Mouse (Mus musculus) retina, adult 2 months (tissue): Measurements from ENCODE around the gene Lcmt2.

Experiments
- DNase-seq: peaks from one replicate; pipeline ENCODE4 v3.0.0-alpha.2; 2012; ENCODE audit warnings: low read depth, low spot score

The Lcmt2 gene

GRCm38 (mm10) chr2:121119260-121119659 lies 21.2 kb downstream of the Lcmt2 start:
- no peak for DNase-seq

- DNase-seq: no peak
Measured at GRCm38 (mm10) chr2:121115418-121115817, 25.0 kb downstream of the Lcmt2 start.

GRCm38 (mm10) chr2:121109695-121110094 lies 30.8 kb downstream of the Lcmt2 start, which contains the start of gene Tgm7:
Gene Tgm7, minus strand, starts transcription at chr2:121109795.
- DNase-seq: no peak

- no peak for DNase-seq
Measured at GRCm38 (mm10) chr2:121105940-121106339, 34.5 kb downstream of the Lcmt2 start.

GRCm38 (mm10) chr2:121102051-121102450 lies 38.4 kb downstream of the Lcmt2 start:
- DNase-seq: peak; percentile 78

- DNase-seq: no peak
Measured at GRCm38 (mm10) chr2:121089751-121090150, 50.7 kb downstream of the Lcmt2 start.

- DNase-seq: no peak
Measured at GRCm38 (mm10) chr2:121088507-121088906, 51.9 kb downstream of the Lcmt2 start.

GRCm38 (mm10) chr2:121085480-121086185 lies 54.8 kb downstream of the Lcmt2 start, which contains the start of gene Tgm5:
Gene Tgm5, minus strand, starts transcription at chr2:121085841.
- no peak for DNase-seq

GRCm38 (mm10) chr2:121082626-121083025 lies 57.8 kb downstream of the Lcmt2 start:
- no peak for DNase-seq
